Comparison of ENCODE assay signal across 9 mouse cellular contexts in the genomic region with DNA sequence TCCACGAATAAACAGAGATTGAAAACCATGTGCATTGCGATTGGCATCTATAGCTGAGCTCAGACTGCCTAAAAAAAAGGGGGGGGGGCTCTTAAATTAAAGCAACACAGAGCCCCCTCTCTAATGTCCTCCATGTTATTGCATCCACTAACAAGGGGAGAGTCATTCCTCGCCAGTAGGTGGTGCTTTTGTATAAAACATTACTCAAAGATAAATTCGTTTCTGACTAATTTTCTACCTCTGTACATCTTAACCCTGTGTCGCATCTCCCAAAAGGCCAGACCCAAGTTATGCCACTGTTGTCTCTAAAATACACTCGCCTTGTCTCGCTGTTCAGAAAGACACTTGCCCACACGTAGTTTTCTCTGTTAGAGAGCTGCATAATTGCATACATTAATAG.
DNase-seq lines count a peak whose midpoint lies in the region; ATAC-seq lines count a peak whose summit lies in the region.
"Had no signal": no experiment of that assay in that cellular context is flagged by ENCODE, and none has a peak within 500 bp of the region (broad histone marks: within the 10 kb centered on the region; RNA-seq: fewer than 3 reads in every experiment).

No protein-coding gene starts in this region.

- intact Hi-C loops in heart, postnatal 14 days (cut with DNase I), result no loop called here

- no peak overlapping the region for H3K4me2 ChIP-seq in midbrain, embryonic 11.5 days
- peak overlapping the region; percentile 41 for H3K4me2 ChIP-seq in hindbrain, embryonic 14.5 days (replicated peaks)
- H3K4me2 ChIP-seq: limb, embryonic 12.5 days had no signal

- no peaks in the 10 kb centered on the region for H3K27me3 ChIP-seq in midbrain, embryonic 11.5 days (ENCODE audit: control insufficient read depth, insufficient read depth, low read length)
- H3K27me3 ChIP-seq in midbrain, embryonic 10.5 days (ENCODE audit: low read depth, poor library complexity, severe bottlenecking), result no peaks in the 10 kb centered on the region
- no peaks in the 10 kb centered on the region for H3K27me3 ChIP-seq in hindbrain, embryonic 14.5 days (ENCODE audit: control insufficient read depth, insufficient read depth, low read length)
- H3K27me3 ChIP-seq: limb, embryonic 12.5 days had no signal

- ATAC-seq in midbrain, embryonic 11.5 days (ENCODE audit: low FRiP score), result peak; percentile 31
- peak; percentile 62 for ATAC-seq in hindbrain, embryonic 14.5 days (ENCODE audit: low FRiP score)

- no peaks in the 10 kb centered on the region for H3K9me3 ChIP-seq in midbrain, embryonic 11.5 days (ENCODE audit: control insufficient read depth, low read length)
- no peaks in the 10 kb centered on the region for H3K9me3 ChIP-seq in midbrain, embryonic 10.5 days (replicated peaks)
- no peaks in the 10 kb centered on the region for H3K9me3 ChIP-seq in hindbrain, embryonic 14.5 days (ENCODE audit: control insufficient read depth, low read length)
- H3K9me3 ChIP-seq: limb, embryonic 12.5 days had no signal

- H3K4me3 ChIP-seq in midbrain, embryonic 11.5 days (ENCODE audit: low read depth, low read length), result no peak overlapping the region
- H3K4me3 ChIP-seq in midbrain, embryonic 10.5 days, result no peak overlapping the region
- peak overlapping the region; percentile 9; the same call in 1 of the 2 replicates for H3K4me3 ChIP-seq in hindbrain, embryonic 14.5 days (replicated peaks; ENCODE audit: low read length)
- H3K4me3 ChIP-seq: gastrocnemius, adult 2 months; limb, embryonic 12.5 days had no signal

- no peak for DNase-seq in midbrain, embryonic 11.5 days (ENCODE audit: low spot score, missing footprints)
- no peak for DNase-seq in midbrain, embryonic 10.5 days (ENCODE audit: low spot score)
- peak; percentile 31 for DNase-seq in cerebellum, adult 9-11 months
- peak; percentile 72 for DNase-seq in hindbrain, embryonic 14.5 days (ENCODE audit: low spot score)
- DNase-seq in c-Kit-positive CD71-positive TER-119-positive erythroid progenitor cells, embryonic 14.5 days (ENCODE audit: low spot score), result no peak
- no peak for DNase-seq in frontal cortex, postnatal 36 days (ENCODE audit: low spot score in 2 of 2)
- DNase-seq in heart, postnatal 14 days, result no peak
- DNase-seq: gastrocnemius, adult 2 months had no signal

- H3K4me1 ChIP-seq in midbrain, embryonic 11.5 days (ENCODE audit: control insufficient read depth, insufficient read depth, low read length), result no peaks in the 10 kb centered on the region
- peaks cover 6% of the 10 kb centered on the region; the same call in 1 of the 2 replicates for H3K4me1 ChIP-seq in midbrain, embryonic 10.5 days
- H3K4me1 ChIP-seq in hindbrain, embryonic 14.5 days (replicated peaks; ENCODE audit: control insufficient read depth, insufficient read depth, low read length), result no peaks in the 10 kb centered on the region
- H3K4me1 ChIP-seq: limb, embryonic 12.5 days had no signal

- WGBS in midbrain, embryonic 11.5 days, result 57% methylated on average over 8 of the region's 8 CpGs
- WGBS in midbrain, embryonic 10.5 days, result 65% methylated on average over 8 of the region's 8 CpGs
- 45% methylated on average over 8 of the region's 8 CpGs for WGBS in hindbrain, embryonic 14.5 days

- H3K36me3 ChIP-seq in midbrain, embryonic 11.5 days (ENCODE audit: control insufficient read depth, insufficient read depth, low read length), result no peaks in the 10 kb centered on the region
- H3K36me3 ChIP-seq in midbrain, embryonic 10.5 days, result no peaks in the 10 kb centered on the region
- H3K36me3 ChIP-seq in hindbrain, embryonic 14.5 days (replicated peaks; ENCODE audit: control insufficient read depth, insufficient read depth), result no peaks in the 10 kb centered on the region
- H3K36me3 ChIP-seq: limb, embryonic 12.5 days had no signal

- no peak overlapping the region for H3K9ac ChIP-seq in midbrain, embryonic 11.5 days (ENCODE audit: low read length)
- H3K9ac ChIP-seq in hindbrain, embryonic 14.5 days, result 0 out of 2 replicates have a peak overlapping the region, but pooled peaks have one; percentile 29
- H3K9ac ChIP-seq: limb, embryonic 12.5 days had no signal

- H3K27ac ChIP-seq in midbrain, embryonic 11.5 days (ENCODE audit: low read depth, low read length), result no peak overlapping the region
- no peak overlapping the region for H3K27ac ChIP-seq in midbrain, embryonic 10.5 days (replicated peaks)
- no peak overlapping the region for H3K27ac ChIP-seq in hindbrain, embryonic 14.5 days
- H3K27ac ChIP-seq: limb, embryonic 12.5 days had no signal

Comparison
In these comparisons a context has a peak if more than half of its experiments do, and no peak if none do; other contexts are left out.
1. DNase-seq: peak in cerebellum, adult 9-11 months (single experiment) and hindbrain, embryonic 14.5 days (single experiment); none in midbrain, embryonic 11.5 days (single experiment), midbrain, embryonic 10.5 days (single experiment), c-Kit-positive CD71-positive TER-119-positive erythroid progenitor cells, embryonic 14.5 days (single experiment), frontal cortex, postnatal 36 days (0 of 2) and heart, postnatal 14 days (0 of 2).